Mouse (Mus musculus) spleen, adult 2 months (tissue): ENCODE measurements around the gene Pou2f2.

ENCODE experiments used
- CTCF ChIP-seq: fragments of 200-500 bp; IDR thresholded peaks from 2 replicates; pipeline ENCODE4 v1.5.1; 2011; ENCODE audit warnings: mild to moderate bottlenecking, inconsistent platforms; ENCODE audit not compliant: insufficient read depth, insufficient read length, insufficient replicate concordance; ENCODE audit errors: extremely low read depth
- POLR2A ChIP-seq: fragments of 200-500 bp; IDR thresholded peaks from 2 replicates; pipeline ENCODE4 v1.6.1; 2011; ENCODE audit warnings: low read depth, low read length, inconsistent platforms

DNA sequence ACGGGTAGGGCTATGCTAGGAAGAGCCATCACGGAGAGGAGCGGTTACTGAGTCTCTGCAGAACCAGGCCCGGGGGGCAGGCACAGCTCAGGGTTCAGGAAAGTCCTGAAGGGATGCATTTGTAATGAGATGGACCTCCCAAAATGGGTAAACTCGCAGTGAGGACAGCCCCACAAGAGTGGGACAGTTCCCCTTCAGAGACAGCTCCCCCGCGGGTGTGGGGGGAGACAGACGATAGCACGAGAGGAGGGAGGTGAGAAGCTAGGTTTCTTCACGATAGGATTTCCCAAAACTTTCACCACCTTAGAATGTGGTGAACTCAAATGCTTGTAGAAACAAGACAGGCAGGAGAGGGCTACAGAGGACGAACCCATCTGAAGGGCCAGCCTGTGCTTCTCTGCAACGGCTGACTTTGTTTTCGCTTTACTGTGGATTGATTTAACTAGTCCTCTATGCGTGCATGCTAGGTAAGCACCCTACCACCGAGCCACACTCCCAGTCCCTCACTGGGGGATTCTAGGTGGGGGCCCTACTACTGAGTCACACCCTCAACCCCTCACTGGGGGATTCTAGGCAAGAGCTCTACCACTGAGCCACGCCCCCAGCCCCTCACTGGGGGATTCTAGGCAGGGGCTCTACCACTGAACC lies 66.4 kb downstream of the Pou2f2 start:
- no peak for TF ChIP-seq POLR2A
- no peak for TF ChIP-seq CTCF
